Mouse (Mus musculus) liver, adult (tissue): ENCODE data around the gene Hnf4a.

Experiments used
- GATA4 ChIP-seq: IDR thresholded peaks from 2 replicates; pipeline ENCODE4 v1.6.1; 2014; ENCODE audit warnings: mild to moderate bottlenecking, low read length; ENCODE audit not compliant: insufficient replicate concordance

Gene Hnf4a

GRCm38 (mm10) chr2:163615906-163616651 is 109.5 kb downstream of the Hnf4a start:
- TF ChIP-seq GATA4: no peak

DNA sequence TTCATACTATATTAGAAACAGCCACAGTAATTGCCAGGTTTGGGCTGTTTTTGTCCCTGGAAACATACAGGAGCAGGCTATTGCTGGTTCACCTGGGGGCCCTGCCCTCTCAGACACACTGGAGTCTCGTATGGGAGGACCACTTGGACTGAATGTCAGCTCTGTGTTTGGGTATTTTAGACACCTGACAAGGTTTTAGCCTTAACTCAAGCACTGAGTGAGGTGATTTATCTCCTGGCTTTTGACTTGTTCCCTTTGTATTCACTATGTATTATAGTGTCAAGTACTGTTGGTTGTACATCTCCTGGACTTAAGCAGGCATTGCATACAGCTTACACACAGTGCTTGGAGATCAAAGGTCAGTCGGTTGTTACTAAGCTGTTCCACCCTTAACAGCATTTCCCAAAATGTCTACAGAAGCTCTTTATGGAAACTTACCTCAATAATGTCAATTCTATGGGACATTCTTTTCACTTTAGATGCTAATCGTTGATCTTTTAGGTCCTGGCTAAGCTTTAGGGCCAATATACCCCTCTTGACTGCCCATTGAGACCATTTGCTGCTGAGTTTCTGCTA is 110.1 kb downstream of the Hnf4a start:
- TF ChIP-seq GATA4: no peak

DNA sequence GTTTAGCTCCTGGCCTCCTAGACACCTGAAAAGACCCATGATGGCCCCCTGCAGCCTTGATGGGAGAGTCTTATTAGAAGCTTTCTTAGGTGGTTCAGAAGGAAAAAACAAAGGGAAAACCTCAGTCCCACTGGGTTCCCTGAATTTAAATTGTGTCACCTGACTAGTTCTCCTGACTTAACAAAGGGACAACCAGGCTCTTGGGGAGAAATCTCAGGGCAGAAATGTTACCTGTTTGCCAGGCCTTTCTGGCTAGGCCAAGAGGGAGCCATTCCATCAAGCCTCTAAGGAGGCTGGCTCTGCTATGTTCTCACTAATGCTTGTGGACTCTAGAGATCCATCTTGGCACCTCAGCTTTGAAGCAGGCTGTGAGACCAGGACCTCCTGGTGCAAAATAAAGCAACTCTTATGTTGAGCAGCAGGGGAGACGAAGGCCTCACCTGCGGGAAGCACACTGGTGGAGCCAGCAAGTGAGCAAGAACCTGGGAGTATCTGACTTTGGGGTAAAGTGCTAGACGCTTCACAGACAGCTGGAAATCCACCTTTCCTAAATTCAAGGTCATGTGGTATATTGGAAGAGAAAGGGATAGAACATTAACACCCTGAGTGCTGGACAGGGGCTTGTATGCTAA is 110.7 kb downstream of the Hnf4a start:
- TF ChIP-seq GATA4: no peak

DNA sequence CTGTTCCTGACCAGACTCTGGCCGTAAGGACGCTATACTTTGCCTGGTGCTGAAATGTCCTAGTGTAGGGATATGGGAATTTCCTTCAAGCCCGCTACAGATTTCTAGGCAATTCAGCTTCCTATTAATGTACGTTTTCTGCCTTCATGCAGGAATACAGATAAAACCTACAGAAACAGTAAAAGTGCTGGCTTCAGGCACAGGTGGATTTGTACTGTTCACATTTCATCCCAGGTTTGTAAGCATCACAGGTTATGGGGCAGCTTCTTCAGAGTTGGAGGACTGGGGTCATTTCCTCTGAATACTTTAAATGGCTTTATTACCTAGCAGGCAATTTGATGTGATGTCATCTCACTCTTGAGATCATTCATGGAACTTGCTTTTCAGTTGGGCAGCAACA is 111.3 kb downstream of the Hnf4a start:
- no peak for TF ChIP-seq GATA4

DNA sequence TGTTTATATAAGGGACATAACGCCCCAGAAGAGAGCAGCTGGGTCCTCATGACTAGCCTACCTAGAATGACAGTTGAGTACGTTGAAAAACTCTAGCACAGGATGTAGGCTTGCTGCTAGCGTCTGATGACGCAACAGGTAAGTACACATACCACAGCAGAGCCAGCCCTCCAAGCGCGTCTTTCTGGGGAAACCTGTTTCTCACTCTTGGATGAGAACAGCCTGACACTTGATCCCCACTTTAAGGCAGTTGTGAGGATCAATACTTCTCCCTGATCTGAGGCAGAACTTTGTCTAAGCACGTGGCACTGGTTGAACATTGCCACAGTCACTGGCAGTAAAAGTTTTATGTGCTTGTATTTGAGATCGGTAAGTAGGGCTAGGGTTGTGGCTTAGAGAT is 113.8 kb downstream of the Hnf4a start:
- no peak for TF ChIP-seq GATA4
